Mouse (Mus musculus): ENCODE data around the gene Ube4a. TPM values are rescaled to one million over a fixed set of nuclear protein-coding genes. Genes with fewer than 3 reads are reported as not detected.
A peak's percentile ranks its signal among the peaks of the same experiment; 100 is the strongest.
"Not testable (repeated sequence)": the region's sequence is repeated elsewhere in the genome, so short reads cannot be mapped to it uniquely, and the experiment has no call there.

Gene Ube4a
- total RNA-seq, 1 experiment from 2014 or later, result 105 TPM

GRCm38 (mm10) chr9:44981104-44981503 lies 15.7 kb upstream of the Ube4a start:
- DNase-seq, result no peak

GRCm38 (mm10) chr9:44980242-44980641 lies 14.8 kb upstream of the Ube4a start, which contains the start of gene Cd3g:
Cd3g (minus strand) TSS chr9:44980431.
- DNase-seq, result no peak

- no peak for DNase-seq
These were observed 14.4 kb upstream of the Ube4a start for GRCm38 (mm10) chr9:44979806-44980205.

DNA sequence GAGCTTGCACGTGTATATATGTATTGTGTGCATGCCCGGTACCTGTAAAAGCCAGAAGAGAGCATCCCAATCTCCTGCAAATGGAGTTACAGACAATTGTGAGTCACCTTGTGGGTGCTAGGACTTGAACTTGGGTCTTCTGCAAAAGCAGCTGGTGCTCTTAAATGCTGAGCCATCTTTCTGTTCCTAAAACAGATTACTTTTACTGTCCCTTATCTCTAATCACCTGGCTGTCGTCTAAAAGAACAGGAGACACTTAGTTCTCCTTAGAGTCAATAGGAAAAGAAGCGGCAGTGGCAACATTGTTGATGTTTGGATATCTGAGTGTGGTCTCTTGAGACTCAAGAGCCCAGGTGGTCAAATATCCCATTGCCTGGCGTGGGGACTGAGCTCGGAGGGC lies 12.4 kb upstream of the Ube4a start:
- DNase-seq, result no peak

GRCm38 (mm10) chr9:44969450-44969849 lies 4.0 kb upstream of the Ube4a start:
- DNase-seq, result no peak

- not testable (repeated sequence) for DNase-seq
These were observed 2.4 kb upstream of the Ube4a start for GRCm38 (mm10) chr9:44967763-44968162.

GRCm38 (mm10) chr9:44966815-44967242 lies 1.4 kb upstream of the Ube4a start:
- DNase-seq, result peak; percentile 66

DNA sequence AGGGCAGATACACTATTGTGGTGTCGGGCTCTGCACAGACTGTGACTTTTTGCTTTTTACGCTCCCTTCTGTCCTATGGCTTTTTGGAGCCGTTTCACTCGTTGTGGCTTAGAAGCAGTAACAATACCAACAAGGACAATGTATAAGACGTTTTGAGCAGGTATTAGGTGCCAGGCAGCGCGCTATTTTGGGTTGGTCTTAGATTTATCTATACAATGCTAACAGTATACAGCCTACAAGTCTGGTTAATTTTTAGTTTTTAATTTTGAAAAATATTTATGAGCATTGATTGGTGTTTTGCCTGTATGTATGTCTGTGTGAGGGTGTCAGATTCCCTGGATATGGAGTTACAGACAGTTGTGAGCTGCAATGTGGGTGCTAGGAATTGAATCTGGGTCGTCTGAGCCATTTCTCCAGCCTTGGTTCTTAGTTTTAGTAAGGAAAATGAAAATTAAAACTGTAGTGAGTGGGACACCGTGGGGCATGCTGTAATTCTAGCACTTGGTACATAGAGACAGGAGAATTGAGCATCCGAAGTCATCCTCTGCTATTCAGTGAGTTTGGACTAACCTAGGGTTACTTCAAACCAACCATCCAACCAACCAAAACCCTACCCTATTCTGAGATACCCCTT lies 550 bp upstream of the Ube4a start:
- DNase-seq, result no peak

DNA sequence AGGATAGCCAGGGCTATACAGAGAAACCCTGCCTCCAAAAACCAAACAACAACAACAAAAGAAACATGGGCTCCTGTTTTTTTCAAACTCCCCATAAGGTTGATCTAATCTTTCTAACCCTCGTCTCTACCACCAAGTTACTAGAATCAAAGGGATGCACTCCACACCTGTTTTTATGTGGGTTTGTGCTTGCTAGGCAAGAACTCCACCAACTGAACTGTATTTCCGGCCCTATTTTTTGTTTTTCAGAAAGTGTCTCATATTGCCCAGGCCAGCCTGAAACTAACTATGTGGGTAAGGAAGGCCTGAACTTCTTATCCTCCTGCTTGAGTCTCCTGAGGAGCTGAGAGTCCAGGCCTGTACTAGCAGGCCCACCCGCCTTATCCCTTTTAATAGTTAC lies 11.0 kb downstream of the Ube4a start:
- DNase-seq, result no peak

GRCm38 (mm10) chr9:44947836-44948235 lies 17.6 kb downstream of the Ube4a start:
- no peak for DNase-seq

DNA sequence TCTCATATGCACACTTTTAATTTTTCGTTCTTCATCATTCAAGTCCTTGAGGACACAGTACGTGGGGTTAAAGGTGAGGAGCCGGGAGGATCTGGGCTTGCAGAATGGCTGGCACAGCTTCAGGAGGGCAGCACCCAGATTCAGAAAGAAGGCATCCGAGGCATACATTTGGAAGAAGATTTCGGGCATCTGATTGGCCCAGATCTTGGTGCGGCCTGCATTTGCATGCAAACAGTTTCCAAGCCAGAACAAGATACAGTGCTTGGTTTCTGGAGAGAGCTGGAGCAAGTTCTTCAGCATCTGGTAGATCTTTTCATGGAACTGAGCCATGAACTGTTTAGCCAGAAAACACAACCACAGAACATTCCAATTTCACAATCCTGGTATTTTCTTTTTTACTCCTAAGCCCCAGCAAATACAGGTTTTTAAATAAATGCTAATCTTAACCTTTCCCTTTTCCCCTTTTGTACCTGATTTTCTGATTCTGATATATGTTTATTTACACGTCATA lies 19.2 kb downstream of the Ube4a start:
- no peak for DNase-seq

- DNase-seq, result no peak
These were observed 23.0 kb downstream of the Ube4a start for GRCm38 (mm10) chr9:44942421-44942820.

DNA sequence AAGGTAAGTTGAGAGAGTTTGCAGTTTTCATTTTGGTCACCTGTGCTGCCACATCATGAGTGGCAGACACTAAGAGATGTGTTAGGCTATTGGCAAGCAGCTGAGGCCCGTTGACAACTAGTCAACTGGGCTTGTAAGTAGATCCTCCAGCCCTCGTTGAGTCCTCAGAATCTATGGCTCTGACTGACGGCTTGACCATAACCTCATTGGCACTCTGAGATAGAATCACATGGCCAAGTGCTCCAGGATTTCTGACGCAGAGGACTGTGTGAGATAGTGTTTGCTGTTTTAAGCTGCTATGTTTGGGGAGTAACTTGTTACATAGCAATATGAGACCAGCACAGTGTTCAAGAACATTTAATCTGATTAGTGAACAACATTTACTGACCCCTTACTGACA lies 23.6 kb downstream of the Ube4a start:
- no peak for DNase-seq

DNA sequence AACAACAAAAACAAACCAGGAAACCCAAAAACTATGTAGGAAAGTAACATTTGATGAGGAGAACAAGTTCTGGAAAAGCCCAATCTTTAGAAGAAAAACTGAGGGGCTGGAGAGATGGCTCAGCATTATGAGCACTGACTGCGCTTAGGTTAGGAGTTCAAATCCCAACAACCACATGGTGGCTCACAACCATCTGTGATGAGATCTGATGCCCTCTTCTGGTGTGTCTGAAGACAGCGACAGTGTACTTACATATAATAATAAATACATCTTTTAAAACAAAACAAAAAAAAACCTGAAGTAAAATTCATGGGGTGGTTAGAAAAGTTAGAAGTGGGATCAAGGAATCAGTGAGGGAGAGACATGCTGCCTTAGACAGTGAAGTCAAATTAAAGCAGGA lies 43.9 kb downstream of the Ube4a start:
- no peak for DNase-seq

- DNase-seq, result peak; percentile 11
These were observed 44.3 kb downstream of the Ube4a start for GRCm38 (mm10) chr9:44921123-44921468.

DNA sequence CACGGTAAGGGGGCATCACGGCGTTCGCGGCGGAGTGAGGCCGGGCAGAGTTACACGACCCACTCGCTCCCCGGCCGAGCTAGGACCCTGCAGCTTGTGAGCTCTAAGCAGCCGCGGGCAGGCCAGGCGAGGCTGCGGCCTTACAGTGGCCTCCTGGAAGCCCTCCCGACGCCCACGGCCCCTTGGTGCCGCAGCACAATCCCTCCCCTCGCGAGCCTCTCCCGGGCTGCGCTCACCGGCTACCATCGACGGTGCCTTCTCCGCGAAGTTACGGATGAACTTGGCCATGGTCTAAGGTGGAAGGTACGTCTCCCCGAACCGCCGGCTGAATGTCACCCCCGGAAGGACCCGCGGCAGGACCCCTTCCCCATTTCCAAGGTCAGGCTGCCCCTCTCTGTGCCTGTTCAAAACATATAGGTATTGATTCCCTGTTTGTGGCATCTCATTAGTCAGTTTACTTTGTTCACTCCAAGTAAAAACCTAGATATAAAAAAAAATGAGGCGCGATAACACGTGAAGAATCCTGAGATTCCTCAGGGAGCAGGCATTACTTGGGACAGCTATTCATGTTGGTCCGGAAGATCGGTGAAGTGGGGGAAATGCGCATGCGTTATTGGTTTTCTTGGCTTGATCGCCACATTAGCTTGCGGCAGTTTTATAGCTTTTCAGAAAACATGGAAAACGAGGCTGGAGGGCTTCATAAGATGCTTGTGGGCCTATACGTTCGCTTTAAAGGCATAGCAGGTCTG lies 44.9 kb downstream of the Ube4a start, which contains the start of gene Atp5l:
Atp5l (minus strand) TSS at position 369 of the 749 bp plus-strand sequence.
- peak; percentile 79 for DNase-seq

GRCm38 (mm10) chr9:44919606-44920005 lies 45.8 kb downstream of the Ube4a start:
- DNase-seq, result no peak

DNA sequence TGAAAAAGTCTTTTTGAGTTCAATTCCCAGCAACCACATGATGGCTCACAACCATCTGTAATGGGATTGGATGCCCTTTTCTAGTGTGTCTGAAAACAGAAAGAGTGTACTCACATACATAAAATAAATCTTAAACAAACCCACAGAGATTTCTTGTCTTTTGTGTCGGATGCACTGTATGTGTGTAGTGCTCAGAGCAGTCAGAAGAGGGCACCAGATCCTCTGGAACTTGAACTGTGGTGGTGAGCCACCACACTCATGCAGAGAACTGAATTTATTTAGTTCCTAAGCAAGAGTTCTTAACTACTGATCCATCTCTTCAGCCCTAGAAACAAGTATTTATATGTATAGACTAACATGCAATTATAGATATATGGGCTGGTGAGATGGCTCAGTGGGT lies 49.2 kb downstream of the Ube4a start:
- peak; percentile 25 for DNase-seq

DNA sequence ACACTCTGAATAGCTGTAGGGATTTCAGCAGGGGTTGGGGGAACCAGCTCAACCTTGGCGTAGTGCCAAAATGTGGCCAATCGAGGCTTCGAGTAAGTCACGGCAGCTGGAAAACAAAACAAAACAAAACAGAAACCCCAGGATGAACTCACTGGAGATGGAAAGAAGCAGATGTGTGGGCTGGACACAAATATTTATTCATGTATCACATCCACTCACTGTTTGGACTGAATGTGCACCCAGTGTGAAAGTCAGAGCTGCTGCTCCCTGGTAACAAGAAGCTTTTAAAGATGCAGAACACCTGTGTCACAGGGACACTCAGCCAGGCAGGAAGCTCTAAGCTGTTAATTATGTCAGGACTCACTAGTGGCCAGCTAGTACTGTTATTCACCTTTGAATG lies 50.7 kb downstream of the Ube4a start:
- no peak for DNase-seq

DNA sequence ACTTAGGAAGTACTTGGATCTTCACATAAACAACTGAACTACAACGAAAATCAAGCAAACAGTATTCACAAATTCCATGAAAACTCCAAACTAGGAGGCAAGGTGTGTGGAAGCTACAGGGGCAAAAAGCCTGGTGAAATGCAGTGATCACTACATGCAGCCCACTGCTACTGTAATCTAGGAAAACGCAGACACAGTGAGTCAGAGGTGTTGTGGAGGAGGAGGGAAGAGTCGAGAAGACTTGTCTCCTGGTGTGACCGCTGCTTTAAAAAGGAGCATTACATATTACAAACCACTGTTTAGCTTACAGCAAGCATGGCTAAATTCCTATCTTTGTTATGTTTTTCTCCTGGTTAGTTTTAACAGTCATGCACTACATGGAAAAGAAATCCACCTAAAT lies 54.0 kb downstream of the Ube4a start:
- no peak for DNase-seq

DNA sequence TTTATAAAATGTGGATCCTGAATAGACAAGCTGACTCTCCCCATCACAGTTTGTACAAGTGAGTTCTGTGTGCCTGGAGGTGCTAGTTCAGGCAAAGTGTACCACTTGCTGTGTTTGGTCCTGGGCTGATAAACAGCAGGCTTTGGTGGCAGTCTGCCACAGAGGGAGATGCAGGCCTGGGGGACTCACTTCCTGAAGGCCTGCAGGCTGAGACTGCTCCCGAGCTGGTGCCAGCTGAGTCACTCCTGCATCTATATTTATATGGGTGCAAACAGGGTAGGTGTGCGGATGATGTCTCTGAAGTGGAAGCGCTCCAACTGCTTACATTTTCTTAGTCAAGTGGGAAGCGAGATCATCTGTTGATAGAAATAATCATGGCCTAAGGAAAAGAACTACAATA lies 59.8 kb downstream of the Ube4a start:
- peak; percentile 20 for DNase-seq

GRCm38 (mm10) chr9:44904964-44905363 lies 60.4 kb downstream of the Ube4a start:
- DNase-seq, result peak; percentile 76

GRCm38 (mm10) chr9:44903856-44904255 lies 61.5 kb downstream of the Ube4a start:
- no peak for DNase-seq

DNA sequence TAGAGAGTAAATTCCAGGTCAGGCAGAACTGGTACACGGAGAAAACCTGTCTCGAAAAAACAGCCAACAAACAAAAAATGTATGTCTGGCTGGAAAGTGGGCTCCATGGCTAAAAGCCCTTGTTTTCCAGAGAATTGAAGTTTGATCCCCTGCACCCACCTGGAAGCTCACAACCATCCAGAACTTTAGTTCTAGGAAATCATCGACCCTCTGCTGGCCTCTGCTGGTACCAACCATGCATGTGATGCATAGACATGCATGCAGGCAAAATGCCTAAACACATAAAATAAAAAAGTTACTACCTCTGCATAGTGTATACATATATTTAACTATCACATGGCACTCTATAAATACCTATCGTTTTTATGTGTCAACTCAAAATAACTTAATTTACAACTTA lies 65.0 kb downstream of the Ube4a start:
- DNase-seq, result peak; percentile 10

Data from adrenal gland, postnatal 25 days (tissue).